Mouse (Mus musculus) embryonic fibroblast, embryonic 13.5 days (primary cell): ENCODE measurements around the gene Btbd7.

ENCODE experiments used
- CTCF ChIP-seq: IDR thresholded peaks from 2 replicates; pipeline ENCODE4 v1.5.1; 2011; ENCODE audit warnings: mild to moderate bottlenecking, control low read depth, low read length, moderate library complexity, borderline replicate concordance; ENCODE audit not compliant: insufficient read depth
- POLR2A ChIP-seq: IDR thresholded peaks from 2 replicates; pipeline ENCODE4 v1.6.1; 2011; ENCODE audit warnings: low read depth, mild to moderate bottlenecking, control low read depth, low read length, moderate library complexity

DNA sequence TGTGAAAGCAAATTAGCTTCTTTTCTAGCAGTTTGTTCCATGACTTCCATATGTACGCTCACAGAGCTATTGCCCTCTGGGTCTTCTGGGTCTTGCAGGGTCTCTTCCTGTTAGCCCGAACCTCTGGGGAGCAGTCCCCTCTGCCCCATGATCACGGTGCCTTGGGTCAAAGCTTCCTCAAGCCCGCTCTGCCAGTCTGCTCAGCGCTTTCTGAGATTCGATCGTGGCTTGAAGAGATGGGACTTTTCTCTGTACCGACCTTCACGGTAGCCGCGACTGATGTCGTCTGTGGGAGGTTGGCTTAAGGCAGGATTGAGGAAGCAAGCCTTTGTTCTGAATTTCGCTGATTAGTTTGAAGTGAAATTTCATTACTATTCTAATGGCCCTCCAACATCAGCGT, 102.2 kb downstream of the Btbd7 start:
- TF ChIP-seq POLR2A (no peak), CTCF (no peak)
